Mouse (Mus musculus): ENCODE measurements around the gene Armh2. TPM values are rescaled to one million over a fixed set of nuclear protein-coding genes. Genes with fewer than 3 reads are reported as not detected.

Gene Armh2
- 0.26 TPM in 1 of 2 replicates, not detected in the other for total RNA-seq (2012; rRNA removed)

DNA sequence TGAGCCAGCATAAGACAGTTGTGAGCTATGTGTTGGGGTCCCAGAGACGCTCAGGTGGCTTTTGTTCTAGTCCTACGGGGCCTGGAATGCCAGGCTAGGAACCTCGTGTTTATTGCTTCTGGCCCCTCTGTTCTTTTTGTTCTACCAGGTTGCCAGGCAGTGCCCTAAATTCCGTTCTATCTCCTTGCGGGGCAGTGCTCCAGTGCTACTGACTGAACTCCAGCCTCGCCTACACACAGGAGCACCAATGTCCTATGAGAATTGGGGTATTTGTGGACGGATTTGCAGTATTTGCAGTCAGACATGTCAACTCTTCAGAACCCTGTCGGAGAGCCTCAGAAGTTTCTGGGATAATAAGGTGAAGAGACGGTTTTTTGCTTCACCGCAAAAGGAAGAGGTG is at the start of gene Armh2:
TSS of gene Armh2 (plus strand) at position 205 of the 400 bp plus-strand sequence.
- Histone ChIP-seq H3K36me3 (ENCODE audit: control insufficient read depth, insufficient read depth, low read length, poor library complexity, severe bottlenecking) (peaks cover 9% of the 10 kb centered on the region; the same call in 1 of the 2 replicates), H3K4me3 (ENCODE audit: insufficient read depth in 1 of 2, low read depth in 1 of 2, low read length in 2 of 2, poor library complexity in 1 of 2, severe bottlenecking in 1 of 2) (no peak within 1 kb of the TSS), H3K9ac (ENCODE audit: insufficient read depth, low read depth, low read length, poor library complexity, severe bottlenecking) (no peak within 1 kb of the TSS), H3K9me3 (ENCODE audit: control insufficient read depth, insufficient read depth, low read depth, low read length) (no peaks in the 10 kb centered on the region), H3K27ac (ENCODE audit: insufficient read depth, low read depth, low read length, poor library complexity, severe bottlenecking) (no peak within 1 kb of the TSS), H3K4me1 (ENCODE audit: control insufficient read depth in 2 of 2, insufficient read depth in 2 of 2, low read length in 2 of 2, poor library complexity in 1 of 2) (no peaks in the 10 kb centered on the region)
- no peak for DNase-seq (ENCODE audit: low read depth, low spot score)
- in situ Hi-C loops (cut with MboI; ENCODE audit: low sequenced_read_pairs in 2 of 2, unreplicated experiment in 2 of 2), result no loop called here
- TF ChIP-seq MAFK (IDR thresholded peaks at IDR 0.05; ENCODE audit: insufficient read depth, low read depth, low read length) (no peak), CHD2 (IDR thresholded peaks at IDR 0.05; ENCODE audit: low read depth, low read length) (no peak), HCFC1 (IDR thresholded peaks at IDR 0.05; ENCODE audit: borderline replicate concordance, insufficient read depth, low read length) (no peak), ZC3H11A (IDR thresholded peaks at IDR 0.05; ENCODE audit: borderline replicate concordance, low read depth, low read length) (no peak), ZNF384 (IDR thresholded peaks at IDR 0.05; ENCODE audit: low read depth, low read length) (no peak)

DNA sequence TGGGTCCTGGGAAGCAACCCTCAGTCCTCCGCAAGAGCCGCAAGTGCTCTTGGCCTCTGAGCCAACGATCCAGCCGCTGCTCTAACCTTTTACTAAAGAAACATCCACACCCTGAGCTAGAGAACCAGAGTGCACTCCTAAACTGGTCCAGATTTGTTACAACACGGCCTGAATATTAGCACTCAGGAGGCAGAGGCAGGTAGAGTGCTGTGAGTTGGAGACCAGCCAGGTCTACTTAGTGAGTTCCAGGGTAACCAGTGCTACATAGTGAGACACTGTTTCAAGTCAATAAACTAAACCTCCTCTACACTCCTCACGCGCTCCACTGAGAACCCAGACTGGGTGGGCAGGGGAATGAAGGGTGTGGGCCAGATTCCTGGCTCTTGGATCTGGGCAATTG is 47.7 kb upstream of the Armh2 start:
- Histone ChIP-seq H3K9ac (ENCODE audit: insufficient read depth, low read depth, low read length, poor library complexity, severe bottlenecking) (no peak overlapping the region), H3K27ac (ENCODE audit: insufficient read depth, low read depth, low read length, poor library complexity, severe bottlenecking) (no peak overlapping the region), H3K4me1 (ENCODE audit: control insufficient read depth in 2 of 2, insufficient read depth in 2 of 2, low read length in 2 of 2, poor library complexity in 1 of 2) (peaks cover 0 to 2% of the 10 kb centered on the region in 2 experiments; a peak in 1 of 4 replicates), H3K9me3 (ENCODE audit: control insufficient read depth, insufficient read depth, low read depth, low read length) (no peaks in the 10 kb centered on the region), H3K4me3 (ENCODE audit: insufficient read depth in 1 of 2, low read depth in 1 of 2, low read length in 2 of 2, poor library complexity in 1 of 2, severe bottlenecking in 1 of 2) (no peak overlapping the region), H3K36me3 (ENCODE audit: control insufficient read depth, insufficient read depth, low read length, poor library complexity, severe bottlenecking) (no peaks in the 10 kb centered on the region)
- in situ Hi-C loops (cut with MboI; ENCODE audit: low sequenced_read_pairs in 2 of 2, unreplicated experiment in 2 of 2), result loop anchor here in 1 of 2 experiments (25.0 kb wide), 1 partner anchor 206 kb away; no protein-coding TSS in a partner anchor
- DNase-seq (ENCODE audit: low read depth, low spot score), result no peak
- TF ChIP-seq ZNF384 (IDR thresholded peaks at IDR 0.05; ENCODE audit: low read depth, low read length), result no peak

DNA sequence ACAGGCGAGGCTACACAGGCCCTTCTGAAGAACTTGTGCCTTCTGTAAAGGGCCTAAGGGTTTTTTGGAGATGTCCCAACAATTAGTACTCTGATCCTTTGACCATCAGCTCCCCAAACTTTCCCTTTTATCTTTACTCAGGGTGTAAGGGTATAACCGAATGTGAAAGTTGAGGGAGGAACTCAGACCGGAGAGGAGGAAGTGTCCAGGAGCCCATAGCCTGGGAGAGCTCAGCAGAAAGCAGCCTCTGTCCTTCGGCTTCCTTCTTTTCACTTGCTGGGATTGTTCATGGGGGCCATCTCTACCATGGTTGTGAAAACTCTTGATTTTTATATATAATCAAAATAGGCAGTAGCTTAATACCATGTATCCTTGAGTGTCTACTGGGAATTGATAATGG is 42.3 kb upstream of the Armh2 start:
- Histone ChIP-seq H3K27ac (ENCODE audit: insufficient read depth, low read depth, low read length, poor library complexity, severe bottlenecking) (no peak overlapping the region), H3K36me3 (ENCODE audit: control insufficient read depth, insufficient read depth, low read length, poor library complexity, severe bottlenecking) (no peaks in the 10 kb centered on the region), H3K4me3 (ENCODE audit: insufficient read depth in 1 of 2, low read depth in 1 of 2, low read length in 2 of 2, poor library complexity in 1 of 2, severe bottlenecking in 1 of 2) (no peak overlapping the region), H3K9me3 (ENCODE audit: control insufficient read depth, insufficient read depth, low read depth, low read length) (no peaks in the 10 kb centered on the region), H3K4me1 (ENCODE audit: control insufficient read depth in 2 of 2, insufficient read depth in 2 of 2, low read length in 2 of 2, poor library complexity in 1 of 2) (peaks cover 0 to 2% of the 10 kb centered on the region in 2 experiments; a peak in 1 of 4 replicates), H3K9ac (ENCODE audit: insufficient read depth, low read depth, low read length, poor library complexity, severe bottlenecking) (no peak overlapping the region)
- TF ChIP-seq ZNF384 (IDR thresholded peaks at IDR 0.05; ENCODE audit: low read depth, low read length), result no peak
- DNase-seq (ENCODE audit: low read depth, low spot score), result no peak
- in situ Hi-C loops (cut with MboI; ENCODE audit: low sequenced_read_pairs in 2 of 2, unreplicated experiment in 2 of 2), result loop anchor here in 1 of 2 experiments (25.0 kb wide), 1 partner anchor 211 kb away; no protein-coding TSS in a partner anchor

DNA sequence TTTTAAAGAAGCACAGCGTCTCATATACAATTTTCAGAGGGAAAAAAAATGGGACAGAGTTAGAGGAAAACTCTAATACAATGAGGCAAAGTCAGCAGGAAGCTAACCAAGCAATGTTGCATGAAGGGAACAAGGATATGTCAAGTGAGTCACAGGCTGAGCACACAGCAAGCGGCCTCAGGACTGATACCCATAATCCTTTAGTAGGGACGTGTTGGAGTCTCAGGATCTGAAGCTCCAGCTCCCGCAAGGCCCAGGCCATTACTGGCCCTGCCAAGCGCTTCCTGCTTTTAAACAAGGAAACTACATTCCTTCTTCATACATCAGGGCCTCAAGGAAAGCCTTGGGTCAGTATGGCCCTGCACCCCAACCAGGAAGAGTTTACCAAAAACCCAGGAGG is 38.9 kb upstream of the Armh2 start:
- TF ChIP-seq CHD2 (IDR thresholded peaks at IDR 0.05; ENCODE audit: low read depth, low read length) (no peak), ZC3H11A (IDR thresholded peaks at IDR 0.05; ENCODE audit: borderline replicate concordance, low read depth, low read length) (no peak), HCFC1 (IDR thresholded peaks at IDR 0.05; ENCODE audit: borderline replicate concordance, insufficient read depth, low read length) (no peak), ZNF384 (IDR thresholded peaks at IDR 0.05; ENCODE audit: low read depth, low read length) (no peak), MAFK (IDR thresholded peaks at IDR 0.05; ENCODE audit: insufficient read depth, low read depth, low read length) (no peak)

DNA sequence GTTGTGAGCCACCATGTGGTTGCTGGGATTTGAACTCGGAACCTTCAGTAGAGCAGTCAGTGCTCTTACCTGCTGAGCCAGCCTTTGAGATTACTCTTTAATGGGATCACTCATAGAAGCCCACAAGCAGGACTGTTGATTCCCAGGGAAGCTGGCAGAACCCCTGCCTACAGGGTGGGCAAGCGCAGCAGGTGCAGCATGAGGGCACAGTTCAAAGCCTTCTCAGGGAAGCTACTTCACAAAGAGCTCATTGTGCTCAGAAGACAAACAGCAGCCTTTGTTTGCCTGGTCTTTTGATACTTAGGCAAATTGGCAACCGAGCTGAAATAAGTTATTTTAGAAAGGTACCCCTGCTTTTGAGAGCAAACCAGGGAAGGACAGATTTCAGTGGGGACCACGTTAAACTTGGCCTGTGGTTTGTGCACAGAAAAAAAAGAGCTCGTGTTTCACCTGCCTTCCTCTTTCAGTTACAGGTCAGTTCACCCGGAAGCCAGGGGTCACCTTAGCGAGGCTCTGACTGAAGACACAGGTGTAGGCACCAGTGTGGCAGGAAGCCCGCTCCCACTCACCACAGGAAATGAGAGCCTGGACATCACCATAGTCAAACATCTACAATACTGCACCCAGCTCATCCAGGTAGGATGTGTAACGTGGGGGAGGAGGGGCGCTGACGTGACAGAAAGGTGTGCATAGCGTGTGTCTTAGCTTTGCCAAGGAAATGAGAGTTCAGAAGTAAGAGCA is 31.2 kb upstream of the Armh2 start:
- TF ChIP-seq ZC3H11A (IDR thresholded peaks at IDR 0.05; ENCODE audit: borderline replicate concordance, low read depth, low read length) (no peak), CHD2 (IDR thresholded peaks at IDR 0.05; ENCODE audit: low read depth, low read length) (no peak), MAFK (IDR thresholded peaks at IDR 0.05; ENCODE audit: insufficient read depth, low read depth, low read length) (no peak), HCFC1 (IDR thresholded peaks at IDR 0.05; ENCODE audit: borderline replicate concordance, insufficient read depth, low read length) (no peak), ZNF384 (IDR thresholded peaks at IDR 0.05; ENCODE audit: low read depth, low read length) (no peak)
- in situ Hi-C loops (cut with MboI; ENCODE audit: low sequenced_read_pairs in 2 of 2, unreplicated experiment in 2 of 2), result no loop called here
- Histone ChIP-seq H3K9me3 (ENCODE audit: control insufficient read depth, insufficient read depth, low read depth, low read length) (no peaks in the 10 kb centered on the region), H3K27ac (ENCODE audit: insufficient read depth, low read depth, low read length, poor library complexity, severe bottlenecking) (no peak overlapping the region), H3K36me3 (ENCODE audit: control insufficient read depth, insufficient read depth, low read length, poor library complexity, severe bottlenecking) (no peaks in the 10 kb centered on the region), H3K4me3 (ENCODE audit: insufficient read depth in 1 of 2, low read depth in 1 of 2, low read length in 2 of 2, poor library complexity in 1 of 2, severe bottlenecking in 1 of 2) (no peak overlapping the region), H3K9ac (ENCODE audit: insufficient read depth, low read depth, low read length, poor library complexity, severe bottlenecking) (no peak overlapping the region), H3K4me1 (ENCODE audit: control insufficient read depth in 2 of 2, insufficient read depth in 2 of 2, low read length in 2 of 2, poor library complexity in 1 of 2) (no peaks in the 10 kb centered on the region)
- DNase-seq (ENCODE audit: low read depth, low spot score), result no peak

More for the DNA sequence above, 38.9 kb upstream of the Armh2 start:
- no peak for DNase-seq (ENCODE audit: low read depth, low spot score)
- in situ Hi-C loops (cut with MboI; ENCODE audit: low sequenced_read_pairs in 2 of 2, unreplicated experiment in 2 of 2), result no loop called here
- Histone ChIP-seq H3K9ac (ENCODE audit: insufficient read depth, low read depth, low read length, poor library complexity, severe bottlenecking) (no peak overlapping the region), H3K27ac (ENCODE audit: insufficient read depth, low read depth, low read length, poor library complexity, severe bottlenecking) (no peak overlapping the region), H3K9me3 (ENCODE audit: control insufficient read depth, insufficient read depth, low read depth, low read length) (no peaks in the 10 kb centered on the region), H3K4me3 (ENCODE audit: insufficient read depth in 1 of 2, low read depth in 1 of 2, low read length in 2 of 2, poor library complexity in 1 of 2, severe bottlenecking in 1 of 2) (no peak overlapping the region), H3K36me3 (ENCODE audit: control insufficient read depth, insufficient read depth, low read length, poor library complexity, severe bottlenecking) (no peaks in the 10 kb centered on the region), H3K4me1 (ENCODE audit: control insufficient read depth in 2 of 2, insufficient read depth in 2 of 2, low read length in 2 of 2, poor library complexity in 1 of 2) (no peaks in the 10 kb centered on the region; a peak in 1 of 4 replicates)
